Mouse (Mus musculus) liver, adult 2 months (tissue): ENCODE results near the gene Ramp1. TPM values are rescaled to one million over a fixed set of nuclear protein-coding genes. Genes with fewer than 3 reads are reported as not detected.

Experiments used
- DNase-seq: peaks from one replicate; pipeline ENCODE4 v3.0.0-alpha.2; 2011; ENCODE audit warnings: low read depth, low spot score; ENCODE audit errors: extremely low read depth
- H3K27ac ChIP-seq: fragments of 200-500 bp; replicated peaks from 2 replicates; pipeline ENCODE4 v1.5.1; 2012; ENCODE audit warnings: low read depth, mild to moderate bottlenecking, control low read depth, inconsistent platforms, low read length; ENCODE audit not compliant: insufficient read depth
- H3K27me3 ChIP-seq: fragments of 200-500 bp; 2 replicates; pipeline ENCODE4 v1.6.1; 2012; ENCODE audit warnings: mild to moderate bottlenecking, moderate library complexity, low read length, inconsistent platforms; ENCODE audit not compliant: control insufficient read depth, insufficient read depth
- H3K36me3 ChIP-seq: fragments of 200-500 bp; 2 replicates; pipeline ENCODE4 v1.6.1; 2012; ENCODE audit warnings: low read length, inconsistent platforms; ENCODE audit not compliant: control insufficient read depth, insufficient read depth
- H3K4me1 ChIP-seq: fragments of 200-500 bp; 2 replicates; pipeline ENCODE4 v1.6.1; 2011; ENCODE audit warnings: low read length; ENCODE audit not compliant: control insufficient read depth, insufficient read depth
- H3K4me3 ChIP-seq: fragments of 200-500 bp; 2 replicates; pipeline ENCODE4 v1.5.1; 2011; ENCODE audit warnings: low read depth, mild to moderate bottlenecking, control low read depth, low read length, moderate library complexity; ENCODE audit not compliant: insufficient read depth
- H3K79me2 ChIP-seq: fragments of 200-500 bp; 2 replicates; pipeline ENCODE4 v1.6.1; 2012; ENCODE audit warnings: inconsistent platforms, mild to moderate bottlenecking, low read length, moderate library complexity; ENCODE audit not compliant: control insufficient read depth, insufficient read depth
- H3K9ac ChIP-seq: fragments of 200-500 bp; 2 replicates; pipeline ENCODE4 v1.6.1; 2012; ENCODE audit warnings: low read depth, mild to moderate bottlenecking, control low read depth, inconsistent platforms, low read length
- CTCF ChIP-seq: fragments of 200-500 bp; IDR thresholded peaks from 2 replicates; pipeline ENCODE4 v1.5.1; 2011; ENCODE audit warnings: low read depth, low read length, control low read depth
- POLR2A ChIP-seq: fragments of 200-500 bp; IDR thresholded peaks from 2 replicates; pipeline ENCODE4 v1.6.1; 2011; ENCODE audit warnings: low read length, control low read depth; ENCODE audit not compliant: insufficient read depth; ENCODE audit errors: extremely low read depth
- WGBS: fragments of 180-500 bp; shearing (Covaris S2); methylation state at CpG from one replicate; pipeline ENCODE4 v1.1.7; 2018; 5-methylcytosine and 5-hydroxymethylcytosine counted together
- polyA plus RNA-seq: library from polyadenylated mRNA; depleted of rRNA; stranded (reverse); fragments of >200 nt; gene quantifications from 2 replicates; pipeline ENCODE4 v1.2.3, GENCODE M21; 2012
- total RNA-seq: library from RNA; depleted of rRNA; stranded (reverse); fragments of >200 nt; gene quantifications from 2 replicates; pipeline ENCODE4 v1.2.3, GENCODE M21; 2014

The Ramp1 gene
- total and polyA plus RNA-seq, 2 experiments, result 3.6 to 6.3 TPM

DNA sequence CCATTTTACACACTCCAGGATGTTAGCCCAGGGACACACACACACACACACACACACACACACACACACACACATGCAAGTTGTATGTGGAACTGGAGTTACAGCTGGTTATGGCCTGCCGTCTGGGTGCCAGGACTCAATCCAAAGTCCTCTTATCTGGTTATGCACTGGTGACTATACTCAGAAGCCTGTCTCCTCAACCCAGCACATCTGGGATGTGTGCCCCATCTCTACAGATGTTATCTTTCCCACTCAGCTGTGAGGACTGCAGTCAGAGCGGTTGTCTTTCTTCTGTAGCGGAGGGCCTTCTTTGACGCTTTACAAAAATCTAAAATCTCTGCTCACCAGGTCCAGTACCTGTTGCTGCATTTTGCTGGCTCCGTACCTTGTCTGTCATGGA lies 4.8 kb upstream of the Ramp1 start:
- Histone ChIP-seq H3K36me3 (no peaks in the 10 kb centered on the region), H3K4me1 (no peaks in the 10 kb centered on the region), H3K79me2 (no peaks in the 10 kb centered on the region), H3K27ac (no peak overlapping the region), H3K9ac (no peak overlapping the region), H3K4me3 (no peak overlapping the region), H3K27me3 (no peaks in the 10 kb centered on the region; the same call in 1 of the 2 replicates)
- TF ChIP-seq CTCF (no peak), POLR2A (no peak)
- DNase-seq, result no peak
- 93% methylated on average over 5 of the region's 5 CpGs for WGBS

DNA sequence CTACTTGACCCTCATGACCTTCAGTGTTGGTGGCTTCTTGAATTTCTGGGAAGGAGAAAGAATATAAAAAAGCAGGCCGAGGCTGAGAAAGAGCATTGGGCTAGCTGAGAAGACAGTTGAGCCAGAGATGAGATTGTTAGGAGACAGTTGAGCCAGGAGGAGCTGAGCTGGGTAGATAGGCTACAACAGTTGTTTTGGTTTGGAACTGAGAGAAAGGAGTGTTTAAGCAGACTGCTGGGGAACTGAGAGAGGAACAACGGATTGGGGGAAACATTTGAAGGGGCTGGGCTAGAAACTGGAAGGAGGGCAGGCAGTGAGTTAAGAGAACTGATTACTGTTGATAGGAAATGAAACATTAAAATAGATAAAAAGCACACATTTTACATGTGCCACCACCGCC lies 3.6 kb upstream of the Ramp1 start:
- H3K36me3 ChIP-seq, result no peaks in the 10 kb centered on the region
- H3K4me1 ChIP-seq, result no peaks in the 10 kb centered on the region
- H3K4me3 ChIP-seq, result no peak overlapping the region
- H3K27ac ChIP-seq, result no peak overlapping the region
- 64% methylated on average over 3 of the region's 3 CpGs for WGBS
- peaks cover 3% of the 10 kb centered on the region; the same call in 1 of the 2 replicates for H3K27me3 ChIP-seq
- no peak overlapping the region for H3K9ac ChIP-seq
- TF ChIP-seq POLR2A (no peak), CTCF (no peak)
- no peak for DNase-seq
- no peaks in the 10 kb centered on the region for H3K79me2 ChIP-seq

DNA sequence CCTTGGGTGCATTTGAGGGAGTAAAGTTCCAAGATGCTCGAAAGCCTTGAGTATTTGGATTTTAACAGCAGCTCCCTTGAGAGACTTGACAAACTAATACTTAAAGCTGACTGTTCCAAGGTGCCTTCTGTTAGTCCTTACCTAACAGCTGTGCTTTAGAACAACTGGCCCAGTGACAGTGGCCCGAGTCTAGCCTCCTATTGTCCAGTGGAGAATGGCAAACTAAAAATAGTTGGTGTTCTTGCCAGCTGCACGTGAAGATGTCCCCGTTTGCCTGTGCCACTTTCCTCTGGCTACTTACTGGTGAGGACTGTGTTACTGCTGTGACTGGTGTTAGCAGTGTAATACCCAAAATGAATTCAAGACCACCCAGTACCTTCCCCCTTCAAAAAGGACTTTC lies 2.8 kb upstream of the Ramp1 start:
- no peak overlapping the region for H3K9ac ChIP-seq
- H3K4me1 ChIP-seq, result no peaks in the 10 kb centered on the region
- no peak for DNase-seq
- no peak overlapping the region for H3K27ac ChIP-seq
- H3K4me3 ChIP-seq, result no peak overlapping the region
- no peak for TF ChIP-seq CTCF
- no peak for TF ChIP-seq POLR2A
- WGBS, result 83% methylated on average over 4 of the region's 4 CpGs
- H3K79me2 ChIP-seq, result no peaks in the 10 kb centered on the region
- H3K36me3 ChIP-seq, result no peaks in the 10 kb centered on the region
- peaks cover 3% of the 10 kb centered on the region; the same call in 1 of the 2 replicates for H3K27me3 ChIP-seq

DNA sequence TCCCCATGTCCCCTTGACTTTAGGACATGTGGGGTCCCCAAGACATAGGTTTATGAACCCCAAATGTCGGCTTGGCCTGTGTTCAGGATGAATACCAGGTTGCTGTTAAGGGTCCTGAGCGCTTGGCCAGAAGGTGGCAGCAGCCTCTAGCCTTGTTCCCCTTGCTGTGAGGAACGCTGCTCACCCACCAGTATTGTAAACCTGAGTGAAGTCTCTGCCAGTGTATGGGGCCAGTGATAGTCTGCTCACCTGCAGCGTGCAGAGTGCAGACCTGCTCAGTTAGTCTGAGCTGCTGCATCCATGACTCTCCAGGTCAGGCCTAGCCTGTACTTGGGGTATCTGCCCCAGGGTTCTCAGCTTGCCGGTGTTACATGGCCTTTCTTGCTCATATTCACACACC lies 536 bp upstream of the Ramp1 start:
- DNase-seq, result no peak

DNA sequence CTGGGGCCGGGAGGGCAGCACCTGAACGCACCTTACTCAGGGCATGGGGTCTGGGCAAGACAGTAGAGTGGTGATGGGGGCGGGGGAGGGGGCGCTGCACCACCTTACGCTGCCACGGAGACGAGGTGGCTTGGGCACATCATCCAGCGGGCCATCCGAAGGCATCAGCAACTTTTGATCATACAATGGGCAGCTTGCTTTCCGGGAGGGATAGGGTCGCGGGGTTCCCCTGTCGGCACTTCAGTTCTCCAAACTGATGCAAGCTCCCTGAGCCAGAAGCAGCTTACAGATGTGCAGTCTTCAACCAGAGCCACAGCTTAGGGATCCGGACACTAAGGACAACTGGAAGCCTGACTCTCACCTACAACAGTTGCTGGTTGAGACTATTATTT lies 548 bp downstream of the Ramp1 start:
- peak overlapping the region; percentile 64 for H3K9ac ChIP-seq
- H3K36me3 ChIP-seq, result no peaks in the 10 kb centered on the region
- no peaks in the 10 kb centered on the region for H3K4me1 ChIP-seq
- H3K79me2 ChIP-seq, result no peaks in the 10 kb centered on the region
- peak overlapping the region; percentile 24; the same call in 1 of the 2 replicates for H3K27ac ChIP-seq
- peak overlapping the region; percentile 66 for H3K4me3 ChIP-seq
- TF ChIP-seq POLR2A, result no peak
- no peak for TF ChIP-seq CTCF
- H3K27me3 ChIP-seq, result peaks cover 3% of the 10 kb centered on the region; the same call in 1 of the 2 replicates
- 9% methylated on average over 14 of the region's 14 CpGs for WGBS
- DNase-seq, result no peak

More for the DNA sequence above, 536 bp upstream of the Ramp1 start:
- Histone ChIP-seq H3K27me3 (peaks cover 3% of the 10 kb centered on the region; the same call in 1 of the 2 replicates), H3K9ac (no peak overlapping the region), H3K27ac (no peak overlapping the region), H3K36me3 (no peaks in the 10 kb centered on the region), H3K4me3 (no peak overlapping the region), H3K79me2 (no peaks in the 10 kb centered on the region), H3K4me1 (no peaks in the 10 kb centered on the region)
- TF ChIP-seq CTCF, result peak; percentile 79
- TF ChIP-seq POLR2A, result no peak
- 42% methylated on average over 5 of the region's 5 CpGs for WGBS

DNA sequence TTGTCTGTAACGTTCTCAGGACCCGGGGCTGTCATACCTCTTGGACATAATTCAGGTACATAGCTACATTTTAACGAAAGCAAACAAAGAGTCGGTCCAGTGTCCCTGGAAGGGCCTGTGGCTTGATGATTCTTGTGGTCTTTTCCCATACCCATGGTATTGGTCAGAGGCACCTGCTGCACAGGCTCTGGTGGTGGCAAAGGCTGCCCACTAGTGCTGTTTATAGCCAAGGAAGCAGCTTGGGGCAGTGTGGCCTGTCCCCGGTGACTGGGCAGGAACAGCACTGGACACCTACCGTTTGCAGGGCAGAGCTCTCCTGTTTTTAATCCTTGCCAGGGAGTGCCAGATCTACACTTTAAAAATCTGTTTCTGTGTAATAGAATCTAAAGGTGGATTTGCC lies 1.1 kb downstream of the Ramp1 start:
- Histone ChIP-seq H3K27ac (peak overlapping the region; percentile 24; the same call in 1 of the 2 replicates), H3K4me1 (no peaks in the 10 kb centered on the region), H3K27me3 (peaks cover 3% of the 10 kb centered on the region; the same call in 1 of the 2 replicates), H3K9ac (peak overlapping the region; percentile 17), H3K4me3 (peak overlapping the region; percentile 47), H3K79me2 (no peaks in the 10 kb centered on the region), H3K36me3 (no peaks in the 10 kb centered on the region)
- TF ChIP-seq POLR2A (no peak), CTCF (no peak)
- WGBS, result 37% methylated on average over 6 of the region's 6 CpGs
- no peak for DNase-seq
